Mouse (Mus musculus): ENCODE measurements around the gene Nf2.
"Not testable (repeated sequence)": the region's sequence is repeated elsewhere in the genome, so short reads cannot be mapped to it uniquely, and the experiment has no call there.

Nf2 gene

GRCm38 (mm10) chr11:4838235-4838634 lies 11.1 kb downstream of the Nf2 start:
- in situ Hi-C loops (cut with MboI; ENCODE audit: low sequenced_read_pairs), result no loop called here

GRCm38 (mm10) chr11:4837342-4837741 lies 12.0 kb downstream of the Nf2 start:
- in situ Hi-C loops (cut with MboI; ENCODE audit: low sequenced_read_pairs), result no loop called here

GRCm38 (mm10) chr11:4836755-4837154 lies 12.6 kb downstream of the Nf2 start:
- in situ Hi-C loops (cut with MboI; ENCODE audit: low sequenced_read_pairs), result no loop called here

- in situ Hi-C loops (cut with MboI; ENCODE audit: low sequenced_read_pairs), result no loop called here
These were observed 13.9 kb downstream of the Nf2 start for GRCm38 (mm10) chr11:4835436-4835835.

GRCm38 (mm10) chr11:4833295-4833939 lies 15.9 kb downstream of the Nf2 start:
- in situ Hi-C loops (cut with MboI; ENCODE audit: low sequenced_read_pairs), result no loop called here

GRCm38 (mm10) chr11:4831066-4831465 lies 18.3 kb downstream of the Nf2 start:
- in situ Hi-C loops (cut with MboI; ENCODE audit: low sequenced_read_pairs), result no loop called here

GRCm38 (mm10) chr11:4827916-4828315 lies 21.4 kb downstream of the Nf2 start:
- in situ Hi-C loops (cut with MboI; ENCODE audit: low sequenced_read_pairs), result no loop called here

GRCm38 (mm10) chr11:4827340-4827739 lies 22.0 kb downstream of the Nf2 start:
- in situ Hi-C loops (cut with MboI; ENCODE audit: low sequenced_read_pairs), result no loop called here

- in situ Hi-C loops (cut with MboI; ENCODE audit: low sequenced_read_pairs), result no loop called here
These were observed 23.1 kb downstream of the Nf2 start for GRCm38 (mm10) chr11:4826152-4826778.

- in situ Hi-C loops (cut with MboI; ENCODE audit: low sequenced_read_pairs), result no loop called here
These were observed 25.6 kb downstream of the Nf2 start for GRCm38 (mm10) chr11:4823655-4824312.

- in situ Hi-C loops (cut with MboI; ENCODE audit: low sequenced_read_pairs), result not testable (repeated sequence)
These were observed 26.9 kb downstream of the Nf2 start for GRCm38 (mm10) chr11:4822446-4822842.

- in situ Hi-C loops (cut with MboI; ENCODE audit: low sequenced_read_pairs), result no loop called here
These were observed 27.6 kb downstream of the Nf2 start for GRCm38 (mm10) chr11:4821492-4822445.

- in situ Hi-C loops (cut with MboI; ENCODE audit: low sequenced_read_pairs), result no loop called here
These were observed 34.6 kb downstream of the Nf2 start for GRCm38 (mm10) chr11:4814507-4815450.

- in situ Hi-C loops (cut with MboI; ENCODE audit: low sequenced_read_pairs), result no loop called here
These were observed 41.0 kb downstream of the Nf2 start for GRCm38 (mm10) chr11:4808311-4808710.

- in situ Hi-C loops (cut with MboI; ENCODE audit: low sequenced_read_pairs), result no loop called here
These were observed 43.2 kb downstream of the Nf2 start for GRCm38 (mm10) chr11:4806031-4806715.

- in situ Hi-C loops (cut with MboI; ENCODE audit: low sequenced_read_pairs), result no loop called here
These were observed 44.3 kb downstream of the Nf2 start for GRCm38 (mm10) chr11:4804921-4805562.

GRCm38 (mm10) chr11:4803951-4804350 lies 45.4 kb downstream of the Nf2 start:
- in situ Hi-C loops (cut with MboI; ENCODE audit: low sequenced_read_pairs), result no loop called here

- in situ Hi-C loops (cut with MboI; ENCODE audit: low sequenced_read_pairs), result no loop called here
These were observed 45.9 kb downstream of the Nf2 start for GRCm38 (mm10) chr11:4803426-4803825.

GRCm38 (mm10) chr11:4803008-4803407 lies 46.3 kb downstream of the Nf2 start:
- in situ Hi-C loops (cut with MboI; ENCODE audit: low sequenced_read_pairs), result no loop called here

All from CH12F3 (cell line).